Mouse (Mus musculus): ENCODE measurements at regions not wholly inside any gene's neighbourhood (a gene's known extent, or its start where the extent isn't known, plus 50 kb on each side); places are given as distances from the start of the nearest gene placed in this dataset.

GRCm38 (mm10) chr8:34623783-34624182 is 512.2 kb upstream of the Gm10131 start:
- DNase-seq, result no peak

GRCm38 (mm10) chr8:34622177-34623114 is 510.9 kb upstream of the Gm10131 start:
- peak; percentile 24 for DNase-seq

- no peak for DNase-seq
These were observed 506.5 kb upstream of the Gm10131 start for GRCm38 (mm10) chr8:34618046-34618445.

- no peak for DNase-seq
These were observed 503.4 kb upstream of the Gm10131 start for GRCm38 (mm10) chr8:34614987-34615386.

- DNase-seq, result no peak
These were observed 502.5 kb upstream of the Gm10131 start for GRCm38 (mm10) chr8:34614031-34614526.

- DNase-seq, result no peak
These were observed 501.6 kb upstream of the Gm10131 start for GRCm38 (mm10) chr8:34613138-34613537.

GRCm38 (mm10) chr8:34612396-34612795 is 500.9 kb upstream of the Gm10131 start:
- DNase-seq, result no peak

GRCm38 (mm10) chr8:34610186-34610585 is 498.6 kb upstream of the Gm10131 start:
- DNase-seq, result no peak

GRCm38 (mm10) chr8:34607426-34607825 is 495.9 kb upstream of the Gm10131 start:
- DNase-seq, result no peak

GRCm38 (mm10) chr8:34605031-34605430 is 493.5 kb upstream of the Gm10131 start:
- no peak for DNase-seq

GRCm38 (mm10) chr8:34604581-34604980 is 493.0 kb upstream of the Gm10131 start:
- no peak for DNase-seq

GRCm38 (mm10) chr8:34601426-34601953 is 490.0 kb upstream of the Gm10131 start:
- DNase-seq, result no peak

- DNase-seq, result no peak
These were observed 489.3 kb upstream of the Gm10131 start for GRCm38 (mm10) chr8:34600880-34601279.

- DNase-seq, result no peak
These were observed 485.1 kb upstream of the Gm10131 start for GRCm38 (mm10) chr8:34596593-34596992.

- DNase-seq, result no peak
These were observed 479.6 kb upstream of the Gm10131 start for GRCm38 (mm10) chr8:34590976-34591749.

GRCm38 (mm10) chr8:34578043-34578442 is 466.5 kb upstream of the Gm10131 start:
- no peak for DNase-seq

GRCm38 (mm10) chr8:34574009-34574408 is 462.5 kb upstream of the Gm10131 start:
- no peak for DNase-seq

GRCm38 (mm10) chr8:34573007-34573881 is 461.7 kb upstream of the Gm10131 start:
- no peak for DNase-seq

GRCm38 (mm10) chr8:34571736-34572135 is 460.2 kb upstream of the Gm10131 start:
- no peak for DNase-seq

GRCm38 (mm10) chr8:34562278-34562677 is 450.7 kb upstream of the Gm10131 start:
- DNase-seq, result no peak

- no peak for DNase-seq
These were observed 438.2 kb upstream of the Gm10131 start for GRCm38 (mm10) chr8:34549786-34550185.

- DNase-seq, result no peak
These were observed 435.3 kb upstream of the Gm10131 start for GRCm38 (mm10) chr8:34546815-34547214.
